Comparison of ENCODE assay signal across 12 mouse cellular contexts in the genomic region with DNA sequence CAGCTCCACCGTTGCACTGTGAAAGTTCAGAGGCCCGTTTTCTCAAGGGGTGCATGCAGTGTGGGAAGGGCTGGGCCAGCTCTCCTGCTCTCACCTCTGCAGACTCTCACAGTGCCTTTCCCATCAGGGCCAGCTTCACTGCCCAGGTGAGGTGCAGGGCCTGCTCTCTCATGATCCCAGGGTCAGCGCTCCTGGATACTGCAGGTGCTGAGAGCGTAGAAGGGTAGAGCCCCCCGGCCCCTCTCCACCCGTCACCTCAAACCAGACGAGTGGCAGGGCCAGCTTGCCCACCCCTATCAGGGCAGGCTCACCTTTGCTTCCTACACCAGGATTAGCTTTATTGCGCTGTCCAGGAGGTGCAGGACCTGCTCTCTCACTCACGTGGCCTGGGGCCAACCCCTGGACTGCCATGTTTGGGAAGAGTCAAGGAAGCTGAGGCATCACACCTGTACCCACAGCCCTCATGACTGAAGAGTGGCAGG.
DNase-seq lines count a peak whose midpoint lies in the region; ATAC-seq and TF ChIP-seq lines count a peak whose summit lies in the region.
"Had no signal": no experiment of that assay in that cellular context is flagged by ENCODE, and none has a peak within 500 bp of the region (broad histone marks: within the 10 kb centered on the region; RNA-seq: fewer than 3 reads in every experiment).

No protein-coding gene starts in this region.

- H3K9ac ChIP-seq in forebrain, embryonic 13.5 days = no peak overlapping the region
- no peak overlapping the region for H3K9ac ChIP-seq in kidney, postnatal 0 days (ENCODE audit: low read depth, low read length)
- no peak overlapping the region for H3K9ac ChIP-seq in hindbrain, embryonic 13.5 days
- H3K9ac ChIP-seq in midbrain, embryonic 14.5 days (replicated peaks; ENCODE audit: low read length) = no peak overlapping the region

- peak; percentile 46; the same call in 1 of the 2 replicates for ATAC-seq in forebrain, embryonic 13.5 days
- 0 out of 2 replicates have a peak, but pooled peaks have one; percentile 44 for ATAC-seq in kidney, postnatal 0 days (replicated peaks; ENCODE audit: low FRiP score, low read depth)
- peak; percentile 49 for ATAC-seq in hindbrain, embryonic 13.5 days (ENCODE audit: low FRiP score)
- ATAC-seq in midbrain, embryonic 14.5 days (ENCODE audit: low FRiP score, low TSS enrichment) = peak; percentile 51; the same call in 1 of the 2 replicates

- no peak for TF ChIP-seq CTCF in kidney, postnatal 0 days (IDR thresholded peaks at IDR 0.05; ENCODE audit: low read depth)

- DNase-seq in forebrain, embryonic 10.5 days (ENCODE audit: extremely low spot score, low spot score) = no peak
- DNase-seq in kidney, postnatal 0 days (ENCODE audit: low spot score) = no peak
- no peak for DNase-seq in kidney, adult 9 months
- no peak for DNase-seq in midbrain, embryonic 14.5 days
- DNase-seq in frontal cortex, postnatal 10 days (ENCODE audit: low spot score in 2 of 2) = no peak
- DNase-seq in right cerebral cortex, postnatal 25 days = no peak
- DNase-seq: cerebellum, adult 11 months; embryo, embryonic 11 days; lung, postnatal 14 days; thymus, adult 18-20 months had no signal

- H3K36me3 ChIP-seq in forebrain, embryonic 13.5 days (ENCODE audit: poor library complexity, severe bottlenecking) = no peaks in the 10 kb centered on the region
- 0 out of 2 replicates have a peak, but pooled peaks cover 4% of the 10 kb centered on the region for H3K36me3 ChIP-seq in forebrain, embryonic 10.5 days (replicated peaks)
- H3K36me3 ChIP-seq in kidney, postnatal 0 days (ENCODE audit: insufficient read depth, low read length) = no peaks in the 10 kb centered on the region
- H3K36me3 ChIP-seq in hindbrain, embryonic 13.5 days = no peaks in the 10 kb centered on the region
- no peaks in the 10 kb centered on the region for H3K36me3 ChIP-seq in midbrain, embryonic 14.5 days (ENCODE audit: control insufficient read depth, insufficient read depth, low read length)

- 93% methylated on average over 9 of the region's 9 CpGs for WGBS in forebrain, embryonic 13.5 days
- 87% methylated on average over 9 of the region's 9 CpGs for WGBS in forebrain, embryonic 10.5 days
- WGBS in kidney, postnatal 0 days = 91% methylated on average over 9 of the region's 9 CpGs
- 94% methylated on average over 9 of the region's 9 CpGs for WGBS in hindbrain, embryonic 13.5 days
- WGBS in midbrain, embryonic 14.5 days = 89% methylated on average over 9 of the region's 9 CpGs

- H3K4me1 ChIP-seq in forebrain, embryonic 13.5 days = no peaks in the 10 kb centered on the region
- no peaks in the 10 kb centered on the region for H3K4me1 ChIP-seq in forebrain, embryonic 10.5 days
- H3K4me1 ChIP-seq in kidney, postnatal 0 days (replicated peaks; ENCODE audit: insufficient read depth, low read length) = no peaks in the 10 kb centered on the region
- no peaks in the 10 kb centered on the region for H3K4me1 ChIP-seq in hindbrain, embryonic 13.5 days (replicated peaks)
- H3K4me1 ChIP-seq in midbrain, embryonic 14.5 days (ENCODE audit: control insufficient read depth, insufficient read depth, low read length) = no peaks in the 10 kb centered on the region

- no peaks in the 10 kb centered on the region for H3K9me3 ChIP-seq in forebrain, embryonic 13.5 days (replicated peaks)
- no peaks in the 10 kb centered on the region for H3K9me3 ChIP-seq in forebrain, embryonic 10.5 days
- H3K9me3 ChIP-seq in kidney, postnatal 0 days (replicated peaks; ENCODE audit: low read length) = no peaks in the 10 kb centered on the region
- no peaks in the 10 kb centered on the region for H3K9me3 ChIP-seq in hindbrain, embryonic 13.5 days
- no peaks in the 10 kb centered on the region for H3K9me3 ChIP-seq in midbrain, embryonic 14.5 days (ENCODE audit: control insufficient read depth, low read length)

- no peak overlapping the region for H3K27ac ChIP-seq in forebrain, embryonic 13.5 days
- no peak overlapping the region for H3K27ac ChIP-seq in forebrain, embryonic 10.5 days
- H3K27ac ChIP-seq in kidney, postnatal 0 days = no peak overlapping the region
- no peak overlapping the region for H3K27ac ChIP-seq in hindbrain, embryonic 13.5 days
- no peak overlapping the region for H3K27ac ChIP-seq in midbrain, embryonic 14.5 days (replicated peaks; ENCODE audit: low read depth, low read length)

- H3K27me3 ChIP-seq in forebrain, embryonic 13.5 days = no peaks in the 10 kb centered on the region
- H3K27me3 ChIP-seq in forebrain, embryonic 10.5 days (ENCODE audit: poor library complexity, severe bottlenecking) = no peaks in the 10 kb centered on the region
- no peaks in the 10 kb centered on the region for H3K27me3 ChIP-seq in kidney, postnatal 0 days (ENCODE audit: insufficient read depth, low read length)
- no peaks in the 10 kb centered on the region for H3K27me3 ChIP-seq in hindbrain, embryonic 13.5 days
- no peaks in the 10 kb centered on the region for H3K27me3 ChIP-seq in midbrain, embryonic 14.5 days (ENCODE audit: control insufficient read depth, insufficient read depth, low read length)

- H3K4me2 ChIP-seq in forebrain, embryonic 13.5 days = no peak overlapping the region
- no peak overlapping the region for H3K4me2 ChIP-seq in kidney, postnatal 0 days (ENCODE audit: low read length)
- H3K4me2 ChIP-seq in hindbrain, embryonic 13.5 days = no peak overlapping the region
- no peak overlapping the region for H3K4me2 ChIP-seq in midbrain, embryonic 14.5 days (ENCODE audit: low read length)

- no peak overlapping the region for H3K4me3 ChIP-seq in forebrain, embryonic 13.5 days
- H3K4me3 ChIP-seq in forebrain, embryonic 10.5 days = no peak overlapping the region
- no peak overlapping the region for H3K4me3 ChIP-seq in kidney, postnatal 0 days (replicated peaks; ENCODE audit: low read depth, low read length)
- no peak overlapping the region for H3K4me3 ChIP-seq in hindbrain, embryonic 13.5 days
- H3K4me3 ChIP-seq in midbrain, embryonic 14.5 days (replicated peaks; ENCODE audit: low read depth, low read length) = no peak overlapping the region
